Mouse (Mus musculus): ENCODE data around the gene Srgap3.

- TF ChIP-seq CTCF (IDR thresholded peaks at IDR 0.05; ENCODE audit: insufficient read depth, low read length) = no peak
- TF ChIP-seq POLR2A (IDR thresholded peaks at IDR 0.05; ENCODE audit: borderline replicate concordance, extremely low read depth, low read depth, low read length) = no peak
Observed at GRCm38 (mm10) chr6:112691523-112691922, 255.5 kb downstream of the Srgap3 start.
